Mouse (Mus musculus) spleen, adult 10 weeks (tissue): ENCODE results near the gene Myof. TPM values are rescaled to one million over a fixed set of nuclear protein-coding genes. Genes with fewer than 3 reads are reported as not detected.

ENCODE experiments used
- polyA plus RNA-seq: library from polyadenylated mRNA; stranded (reverse); fragments of 350-450 nt; fragmentation: Illumina TruSeq; extraction: RNeasy Lipid Tissue Mini Kit (QIAGEN cat#74804); gene quantifications from one replicate; pipeline ENCODE4 v1.2.3, GENCODE M21; 2015; ENCODE audit warnings: low replicate concordance; ENCODE audit not compliant: insufficient read depth

The Myof gene
- polyA plus RNA-seq = 44.4 TPM

GRCm38 (mm10) chr19:38043281-38043981, at the start of gene Myof:
Gene Myof (minus strand): TSS chr19:38043577.

GRCm38 (mm10) chr19:38054720-38055192, 11.4 kb upstream of the Myof start, which contains the start of gene Cep55:
Gene Cep55 (plus strand): TSS chr19:38055011.

Other genes starting within 250 kb of the Myof start
- gene Cep55, start 11.4 kb upstream of the Myof start, polyA plus RNA-seq = 12.9 TPM
- gene Ffar4, start 53.5 kb upstream of the Myof start, polyA plus RNA-seq = 2.9 TPM
- not detected for gene Rbp4, start 81.7 kb upstream of the Myof start, polyA plus RNA-seq
- not detected for gene Pde6c, start 89.2 kb upstream of the Myof start, polyA plus RNA-seq
- 42.4 TPM for gene Fra10ac1, start 180.6 kb upstream of the Myof start, polyA plus RNA-seq
- 0.75 TPM for gene Lgi1, start 221.0 kb upstream of the Myof start, polyA plus RNA-seq